Mouse (Mus musculus) induced T-regulatory cell, adult 2 months (primary cell): ENCODE results near the gene Zfp12.
"Not testable (repeated sequence)": the region's sequence is repeated elsewhere in the genome, so short reads cannot be mapped to it uniquely, and the experiment has no call there.

Experiments
- DNase-seq: peaks from one replicate; pipeline ENCODE4 v3.0.0-alpha.2; 2012; ENCODE audit warnings: low read depth

Zfp12 gene

DNA sequence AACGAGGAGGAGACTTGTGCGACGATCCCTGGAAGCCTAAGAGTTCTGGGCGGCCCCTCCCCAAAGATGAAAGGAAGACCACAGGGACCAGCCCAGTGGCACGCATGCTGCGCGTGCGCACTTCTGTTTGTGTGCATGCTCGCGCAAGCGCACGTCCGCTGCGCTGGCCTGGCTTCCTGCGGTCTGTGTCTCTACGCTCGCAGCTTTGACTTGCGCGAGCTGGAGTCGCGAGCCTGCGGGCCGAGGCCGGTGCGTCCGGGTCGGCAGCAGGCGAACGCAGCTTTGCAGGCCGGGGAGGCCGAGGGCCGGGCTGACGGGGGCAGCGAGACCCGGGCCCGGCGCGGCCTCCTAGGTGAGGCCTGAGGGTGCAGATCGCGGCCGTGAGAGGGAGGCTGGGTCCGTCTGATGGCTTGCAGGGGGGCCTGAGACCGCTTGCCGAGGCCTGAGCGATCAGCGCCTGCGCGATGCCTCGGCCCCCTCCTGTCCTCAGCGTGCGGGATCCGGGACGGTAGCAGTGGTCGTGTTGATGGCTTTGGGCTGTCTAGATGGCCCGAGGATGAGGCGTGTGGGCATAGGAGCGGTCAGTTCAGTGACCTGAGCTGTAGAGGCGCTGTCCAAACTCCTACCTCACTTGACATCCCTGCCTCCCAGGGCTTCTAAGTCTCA, at the start of gene Zfp12:
Gene Zfp12, plus strand, starts transcription at position 136 of the 666 bp plus-strand sequence.
- DNase-seq: peak; percentile 94

- not testable (repeated sequence) for DNase-seq
Measured at GRCm38 (mm10) chr5:143188014-143188413, 46.9 kb upstream of the Zfp12 start.

DNA sequence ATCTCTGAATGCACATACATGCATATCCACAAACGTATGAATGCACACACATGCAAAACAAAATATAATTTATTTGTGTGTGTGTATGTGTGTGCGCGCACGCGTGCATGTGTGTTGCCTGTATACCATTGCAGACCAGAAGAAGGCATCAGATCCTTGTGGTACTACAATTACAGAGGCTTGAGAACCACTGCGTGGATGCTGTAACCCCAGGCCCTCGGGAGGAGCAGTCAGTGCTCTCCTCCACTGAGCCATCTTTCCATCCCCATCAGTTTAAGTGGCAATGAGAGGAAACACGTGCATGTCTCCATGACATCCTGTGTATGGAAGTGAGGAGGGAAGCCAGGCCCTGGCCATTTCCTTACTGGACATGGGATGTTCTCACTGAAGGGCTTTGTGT, 42.2 kb upstream of the Zfp12 start:
- DNase-seq: no peak

DNA sequence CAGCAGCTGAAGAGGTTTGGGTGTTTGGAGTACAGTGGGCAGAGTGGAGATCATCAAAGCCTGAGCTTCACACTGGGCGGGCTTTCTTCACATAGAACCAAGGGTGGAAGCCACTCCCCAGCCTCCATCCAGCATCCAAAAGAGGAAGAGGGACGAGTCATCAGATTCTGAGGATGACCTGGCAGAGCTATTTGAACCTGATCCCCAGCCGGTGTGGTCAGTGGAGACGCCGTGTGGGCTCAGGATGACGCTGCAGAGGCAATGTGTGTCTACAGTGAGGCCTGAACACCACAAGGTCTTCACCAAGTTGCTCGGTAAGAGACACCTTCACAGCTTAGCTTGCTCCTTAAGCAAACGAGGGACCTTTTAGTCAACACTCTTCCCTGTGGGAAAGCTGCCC, 40.2 kb upstream of the Zfp12 start:
- not testable (repeated sequence) for DNase-seq

- DNase-seq: no peak
Measured at GRCm38 (mm10) chr5:143195166-143195565, 39.8 kb upstream of the Zfp12 start.

- DNase-seq: no peak
Measured at GRCm38 (mm10) chr5:143196506-143196905, 38.5 kb upstream of the Zfp12 start.

DNA sequence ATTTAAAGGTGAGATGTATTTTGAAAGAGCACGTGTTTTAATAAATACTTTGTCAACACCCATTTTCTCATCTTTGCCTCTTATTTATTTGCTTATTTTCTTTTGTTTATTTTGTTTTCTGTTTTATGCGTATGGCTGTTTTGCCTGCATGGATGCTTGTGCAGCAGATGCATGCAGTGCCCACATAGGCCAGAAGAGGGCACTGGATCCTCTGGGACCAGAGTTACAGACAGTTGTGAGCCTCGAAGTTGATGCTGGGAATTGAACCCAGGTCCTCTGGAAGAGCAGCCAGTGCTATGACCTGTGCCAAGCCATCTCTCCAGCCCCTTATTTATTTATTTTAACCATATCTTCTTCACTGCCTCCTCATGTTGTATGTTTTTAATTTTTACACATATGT, 29.9 kb upstream of the Zfp12 start:
- DNase-seq: peak; percentile 16

DNA sequence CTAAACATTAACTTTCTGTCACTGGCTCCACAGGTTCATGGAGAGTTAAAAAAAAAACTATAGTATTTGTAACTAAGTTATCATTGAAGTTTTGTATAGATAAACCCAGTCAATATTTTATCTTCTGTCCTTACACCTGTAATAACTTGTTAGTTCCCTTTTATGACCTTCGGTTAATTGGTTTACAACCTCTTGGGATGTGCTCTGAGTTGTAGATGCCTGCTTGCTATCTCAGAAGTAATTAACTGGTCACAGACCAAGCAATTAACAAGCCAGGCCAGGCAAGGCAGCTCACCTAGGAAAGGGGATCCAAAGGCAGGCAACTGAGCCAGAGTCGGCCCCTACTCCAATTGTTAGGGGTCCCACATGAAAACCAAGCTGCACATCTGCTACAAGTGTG, 21.1 kb upstream of the Zfp12 start:
- DNase-seq: no peak

DNA sequence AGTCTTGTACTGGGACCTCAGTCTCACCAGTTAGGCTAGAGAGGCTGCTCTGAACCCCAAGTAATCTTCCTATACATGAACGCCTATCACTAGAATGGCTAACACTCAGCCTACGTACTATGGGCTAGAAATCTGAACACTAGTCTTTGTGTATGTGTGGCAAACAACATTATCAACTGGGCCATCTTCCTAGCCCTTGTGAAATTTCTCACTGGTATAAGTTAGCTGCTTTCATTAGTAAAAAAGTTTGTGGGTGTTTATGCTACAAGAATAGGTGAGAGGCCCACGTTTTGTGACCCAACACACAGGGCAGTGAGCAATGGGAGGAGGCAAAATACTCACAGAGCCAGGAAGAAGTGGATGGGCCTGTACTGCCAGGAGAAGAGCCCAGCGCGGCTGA, 14.0 kb upstream of the Zfp12 start:
- DNase-seq: no peak

DNA sequence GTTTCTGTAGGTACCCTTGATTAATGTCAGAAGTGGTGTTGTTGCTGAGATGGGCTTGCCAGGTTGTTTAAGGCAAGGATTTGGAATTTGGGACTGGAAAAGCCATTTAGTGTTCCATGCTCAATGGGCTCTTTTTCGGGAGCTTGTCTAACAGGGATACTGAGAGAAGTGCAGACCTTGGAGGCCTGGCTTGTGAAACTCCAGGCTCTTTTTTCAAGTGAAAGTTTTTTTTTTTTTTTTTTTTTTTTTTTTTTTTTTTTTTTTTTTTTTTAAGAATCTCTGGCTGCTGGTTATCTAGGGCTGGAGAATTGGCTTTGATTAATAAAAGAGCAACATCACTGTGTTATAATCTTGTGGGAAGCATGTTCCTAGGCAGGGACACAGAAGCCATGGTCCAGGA, 12.7 kb upstream of the Zfp12 start:
- no peak for DNase-seq

DNA sequence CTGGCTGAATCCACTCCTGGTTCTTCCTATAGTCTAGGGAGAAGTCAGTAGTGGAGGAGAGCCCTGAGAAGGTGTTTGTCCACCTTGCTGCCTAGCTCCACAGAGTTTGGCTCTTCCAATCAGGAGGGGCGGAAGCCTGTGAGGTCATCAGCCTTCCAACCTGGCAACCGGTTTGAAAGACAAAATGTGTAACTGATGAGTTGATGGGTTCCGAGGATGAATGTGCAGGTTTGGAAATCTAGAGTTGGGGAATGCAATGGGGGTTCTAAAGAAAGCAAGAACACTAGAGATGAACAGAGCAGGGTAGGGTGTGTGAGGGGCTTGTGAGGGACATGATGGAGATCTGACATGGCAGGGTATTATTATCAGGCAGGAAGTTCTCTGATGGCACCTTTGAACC, 8.2 kb upstream of the Zfp12 start, which contains the start of gene Spdye4a:
Gene Spdye4a, minus strand, starts transcription at position 101 of the 400 bp plus-strand sequence.
- no peak for DNase-seq

DNA sequence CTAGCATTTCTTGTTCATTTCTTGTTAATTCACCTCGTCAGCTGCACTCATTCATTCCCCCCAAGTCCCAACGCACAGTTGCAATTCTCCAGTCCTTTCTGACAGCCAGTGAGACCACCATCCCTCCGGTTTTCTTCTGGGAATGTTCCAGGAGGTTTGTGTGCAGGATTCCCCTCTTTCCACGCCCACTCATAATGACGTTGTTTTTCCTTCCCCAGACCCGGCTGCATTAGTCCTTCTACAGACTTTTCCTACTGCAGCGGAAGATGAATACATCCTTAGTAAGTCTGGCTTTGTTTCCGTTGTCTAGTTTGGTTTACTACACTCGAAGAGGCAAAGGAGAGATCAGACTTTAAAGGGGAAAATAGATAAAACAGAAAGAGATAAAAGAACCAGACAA, 1.1 kb downstream of the Zfp12 start:
- peak; percentile 12 for DNase-seq

GRCm38 (mm10) chr5:143244926-143245325, 10.0 kb downstream of the Zfp12 start:
- no peak for DNase-seq

GRCm38 (mm10) chr5:143252039-143252438, 17.1 kb downstream of the Zfp12 start:
- DNase-seq: no peak

DNA sequence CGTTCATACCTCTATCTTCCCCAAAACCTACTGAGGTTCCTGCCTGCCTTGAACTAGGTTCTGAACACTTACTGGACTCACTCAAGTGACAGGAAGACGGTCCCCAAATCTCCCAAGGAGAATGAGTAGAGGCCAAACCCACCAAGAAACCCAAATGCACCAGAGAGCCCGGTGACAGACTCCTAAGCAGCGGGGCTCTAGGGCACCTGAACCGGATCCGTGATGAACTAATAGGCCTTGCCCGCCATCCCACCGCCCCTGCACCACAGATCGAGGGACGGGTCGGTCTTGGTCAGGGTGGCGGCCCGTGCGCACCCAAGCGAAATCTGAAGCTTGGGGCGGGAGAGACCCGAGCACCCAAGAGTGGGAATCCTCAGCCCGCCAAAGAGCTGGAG, 17.8 kb downstream of the Zfp12 start:
- DNase-seq: no peak

GRCm38 (mm10) chr5:143253186-143253880, 18.4 kb downstream of the Zfp12 start:
- peak; percentile 17 for DNase-seq

- DNase-seq: no peak
Measured at GRCm38 (mm10) chr5:143253881-143254486, 19.0 kb downstream of the Zfp12 start.

DNA sequence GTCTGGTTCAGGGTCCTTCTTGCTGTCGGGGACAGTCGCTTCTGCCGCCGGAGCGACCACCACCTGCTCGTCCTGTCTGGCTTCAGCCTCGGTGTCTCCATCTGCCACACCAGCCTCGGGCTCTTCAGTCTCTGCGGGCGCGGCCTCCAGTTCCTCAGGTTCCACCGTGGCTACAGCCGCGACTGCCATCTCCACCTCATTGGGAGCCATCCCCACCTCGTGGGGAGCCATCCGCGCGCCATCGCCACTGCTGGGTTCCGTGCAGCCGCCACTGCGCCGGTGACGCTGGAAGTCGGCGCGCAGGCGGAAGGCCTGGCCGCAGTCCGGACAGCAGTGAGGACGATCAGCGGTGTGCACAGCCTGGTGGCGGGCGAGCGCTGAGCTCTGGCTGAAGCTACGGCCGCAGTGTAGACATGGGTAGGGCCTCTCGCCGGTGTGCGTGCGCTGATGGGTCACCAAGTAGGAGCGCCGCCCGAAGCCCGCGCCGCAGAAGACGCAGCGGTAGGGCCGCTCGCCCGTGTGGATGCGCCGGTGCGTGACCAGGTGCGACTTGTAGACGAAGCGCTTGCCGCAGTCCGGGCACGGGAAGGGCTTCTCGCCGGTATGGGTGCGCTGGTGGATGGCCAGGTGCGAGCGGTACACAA, 19.6 kb downstream of the Zfp12 start:
- no peak for DNase-seq

DNA sequence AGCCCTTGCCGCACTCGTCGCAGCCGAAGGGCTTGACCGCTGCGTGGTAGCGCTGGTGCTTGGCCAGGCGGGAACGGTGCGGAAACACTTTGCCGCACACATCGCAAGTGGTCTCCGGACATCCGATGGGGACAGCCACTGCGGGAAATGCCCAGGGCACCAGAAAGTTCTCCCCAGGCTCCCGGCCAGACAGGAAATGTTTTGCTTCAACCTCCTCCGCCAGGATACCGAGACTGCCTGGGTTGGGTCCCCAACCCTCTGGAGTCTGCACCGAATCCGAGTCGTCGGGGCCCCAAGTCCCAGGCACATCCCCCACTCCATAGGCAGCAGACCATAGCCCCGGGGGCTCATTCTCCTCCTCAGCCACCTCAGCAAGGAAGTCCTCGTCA, 20.2 kb downstream of the Zfp12 start:
- no peak for DNase-seq

- DNase-seq: no peak
Measured at GRCm38 (mm10) chr5:143255802-143256201, 20.8 kb downstream of the Zfp12 start.

GRCm38 (mm10) chr5:143261636-143262035, 26.7 kb downstream of the Zfp12 start:
- no peak for DNase-seq

DNA sequence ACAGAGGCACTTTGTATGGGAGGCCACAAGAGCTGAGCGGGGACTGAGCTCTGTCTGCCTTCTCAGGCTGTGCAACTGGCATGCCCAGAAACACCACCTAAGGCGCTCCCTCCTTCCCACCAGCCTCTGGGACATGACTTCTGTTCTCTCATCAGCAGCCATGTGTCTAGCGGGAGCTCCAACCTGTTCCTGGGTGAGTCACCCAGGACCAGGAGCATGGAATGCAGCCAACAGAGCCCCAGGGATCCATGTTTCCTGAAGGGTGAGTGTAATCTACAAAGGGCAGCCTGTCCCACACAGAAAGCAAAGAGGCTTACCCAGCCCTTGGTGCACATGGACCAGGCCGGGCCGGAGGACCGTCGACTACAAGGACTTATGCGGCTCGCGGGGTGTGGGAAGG, 29.7 kb downstream of the Zfp12 start:
- DNase-seq: no peak

DNA sequence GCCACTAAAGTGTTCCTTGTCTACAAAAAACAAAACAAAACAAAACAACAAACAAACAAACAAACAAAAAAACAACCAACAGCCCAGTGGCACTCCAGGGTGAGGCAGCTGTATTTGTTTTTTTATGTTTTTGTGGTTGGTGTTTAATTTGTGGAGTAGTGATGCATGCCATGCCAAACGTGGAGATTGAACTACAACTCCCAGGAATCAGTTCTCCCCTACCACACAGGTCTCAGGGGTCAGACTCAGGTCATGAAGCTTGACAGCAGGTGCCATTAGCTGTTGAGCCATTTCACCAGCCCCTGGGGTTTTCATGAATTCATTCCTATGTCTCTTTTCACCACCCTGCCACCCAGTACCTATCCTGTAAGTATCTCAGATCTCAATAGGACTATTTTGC, 30.4 kb downstream of the Zfp12 start:
- DNase-seq: no peak
